Mouse (Mus musculus) gonadal fat pad, adult 2 months (tissue): Measurements from ENCODE around the gene Dgkz. TPM values are rescaled to one million over a fixed set of nuclear protein-coding genes. Genes with fewer than 3 reads are reported as not detected.

Source experiments
- DNase-seq: peaks from one replicate; pipeline ENCODE4 v3.0.0-alpha.2; 2012; ENCODE audit warnings: low read depth
- polyA plus RNA-seq: library from polyadenylated mRNA; depleted of rRNA; stranded (reverse); fragments of >200 nt; gene quantifications from 2 replicates; pipeline ENCODE4 v1.2.3, GENCODE M21; 2012

The Dgkz gene
- polyA plus RNA-seq, 1 experiment = 84.2 TPM

DNA sequence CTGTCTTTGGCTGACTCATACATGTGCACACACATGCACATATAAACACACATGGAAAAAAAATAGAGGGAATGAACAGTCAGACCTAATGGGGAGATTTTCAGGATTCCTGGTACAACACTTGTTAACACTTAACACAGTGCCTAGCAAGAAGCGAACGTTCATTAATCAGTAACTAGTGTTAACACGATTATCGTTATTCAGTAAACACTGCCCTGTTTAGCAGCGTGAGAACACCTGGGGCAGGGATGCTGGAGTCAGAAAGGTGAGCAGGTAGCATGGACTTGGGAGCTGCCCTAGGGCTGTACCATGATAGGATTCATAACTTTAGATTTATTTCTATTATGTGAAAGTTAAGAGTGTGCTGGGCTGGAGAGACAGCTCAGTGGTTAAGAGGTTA lies 20.3 kb upstream of the Dgkz start:
- no peak for DNase-seq

DNA sequence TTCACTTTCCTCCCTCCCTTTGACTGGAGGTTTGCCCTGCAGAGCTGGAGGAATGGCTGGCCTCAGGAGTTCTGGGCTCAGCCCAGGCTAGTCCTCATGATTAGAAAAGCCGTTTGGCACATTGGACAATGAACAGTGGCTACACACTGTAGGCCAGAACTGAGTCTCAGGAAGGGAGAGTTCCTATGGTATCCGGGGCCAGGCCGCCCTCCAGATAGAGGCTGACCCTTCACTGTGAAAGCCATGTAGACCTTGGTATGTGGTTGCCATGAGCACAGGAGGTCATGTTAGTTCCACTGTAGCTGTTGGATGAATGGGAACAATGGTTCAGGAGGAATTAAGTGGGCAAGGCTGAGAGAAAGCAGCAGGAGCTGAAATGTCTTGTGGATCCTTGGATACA lies 17.7 kb upstream of the Dgkz start:
- DNase-seq = no peak

DNA sequence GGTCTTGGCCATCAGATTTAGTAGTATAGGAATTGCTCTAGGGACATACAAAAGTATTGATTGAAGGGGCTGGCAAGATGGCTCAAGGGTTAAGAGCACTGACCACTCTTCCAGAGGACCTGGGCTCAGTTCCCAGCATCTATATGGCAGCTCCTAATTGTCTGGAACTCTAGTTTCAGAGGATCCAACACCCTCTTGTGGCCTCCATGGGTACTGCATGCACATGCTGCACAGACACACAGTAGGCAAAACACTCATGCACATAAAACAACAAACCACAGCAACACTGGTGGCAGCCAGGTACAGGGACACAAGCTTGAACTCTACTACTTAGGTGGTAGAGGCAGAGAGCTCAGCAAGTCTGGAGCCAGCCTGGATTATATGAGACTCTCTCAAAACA lies 14.1 kb upstream of the Dgkz start:
- DNase-seq = no peak

DNA sequence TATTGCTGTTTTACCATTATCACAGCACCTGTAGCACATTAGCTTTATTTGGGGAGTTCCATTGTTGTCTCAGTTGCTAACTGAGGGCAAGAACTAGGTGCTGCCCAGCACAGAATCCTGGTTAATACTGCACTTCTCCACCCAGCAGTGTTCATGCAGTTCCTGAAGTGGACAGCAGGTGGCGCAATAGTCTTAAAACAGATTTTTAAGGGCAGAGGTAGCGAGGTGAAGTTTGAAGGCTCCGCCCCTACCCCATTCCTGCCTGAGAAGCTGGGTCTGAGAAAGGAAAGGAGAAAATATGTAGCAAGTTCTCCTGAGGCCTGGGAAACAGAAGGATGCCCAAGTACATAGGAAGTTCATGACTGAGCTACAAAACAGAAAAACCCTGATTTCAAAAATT lies 11.9 kb upstream of the Dgkz start:
- no peak for DNase-seq

DNA sequence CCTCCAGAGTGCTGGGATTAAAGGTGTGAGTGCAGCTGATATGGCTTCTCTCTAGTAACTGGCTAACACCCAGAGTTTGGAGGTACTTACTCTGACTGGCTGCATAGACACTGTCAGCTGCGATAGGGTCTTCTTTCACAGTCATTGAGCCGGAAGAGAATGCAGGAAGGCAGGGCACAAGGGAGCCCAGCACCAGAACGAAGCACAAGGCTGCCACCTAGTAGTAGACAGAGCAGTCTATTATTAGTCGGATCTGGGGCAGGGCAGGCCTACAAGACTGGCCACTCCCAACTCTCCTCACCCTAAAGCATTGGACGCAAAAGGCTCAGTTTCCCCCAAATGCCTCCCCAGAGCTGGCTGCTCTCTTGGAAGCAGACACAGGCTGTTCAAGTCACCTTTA lies 10.4 kb upstream of the Dgkz start:
- DNase-seq = no peak

DNA sequence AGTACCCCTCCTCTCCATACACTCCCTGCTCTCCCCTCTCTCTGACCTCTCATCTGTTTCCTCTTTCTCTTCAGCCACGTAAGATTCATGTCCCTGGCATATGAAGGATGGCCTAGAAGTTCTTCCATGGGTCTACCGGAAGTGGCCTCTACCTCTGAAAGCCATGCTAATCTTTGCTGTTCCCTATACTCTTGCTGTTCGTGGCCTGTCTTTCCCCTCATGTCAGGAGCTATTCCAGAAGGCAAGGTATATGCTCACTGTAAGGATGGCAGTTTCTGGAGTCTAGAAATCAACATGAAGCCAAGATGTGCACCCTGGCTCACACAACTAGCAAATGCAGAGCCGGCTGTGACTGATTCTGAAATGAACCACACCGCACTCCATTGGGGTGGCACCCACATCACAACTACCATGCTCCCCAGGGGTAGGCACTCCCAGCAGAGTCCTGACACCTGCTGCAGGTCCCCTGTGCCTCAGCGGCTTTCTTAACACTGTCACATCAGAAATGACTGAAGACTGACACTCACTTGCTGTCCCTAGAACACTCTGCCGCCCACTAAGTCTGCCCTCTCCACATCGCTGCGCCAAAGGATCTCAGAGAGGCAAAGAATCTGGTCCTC lies 9.4 kb upstream of the Dgkz start:
- no peak for DNase-seq

DNA sequence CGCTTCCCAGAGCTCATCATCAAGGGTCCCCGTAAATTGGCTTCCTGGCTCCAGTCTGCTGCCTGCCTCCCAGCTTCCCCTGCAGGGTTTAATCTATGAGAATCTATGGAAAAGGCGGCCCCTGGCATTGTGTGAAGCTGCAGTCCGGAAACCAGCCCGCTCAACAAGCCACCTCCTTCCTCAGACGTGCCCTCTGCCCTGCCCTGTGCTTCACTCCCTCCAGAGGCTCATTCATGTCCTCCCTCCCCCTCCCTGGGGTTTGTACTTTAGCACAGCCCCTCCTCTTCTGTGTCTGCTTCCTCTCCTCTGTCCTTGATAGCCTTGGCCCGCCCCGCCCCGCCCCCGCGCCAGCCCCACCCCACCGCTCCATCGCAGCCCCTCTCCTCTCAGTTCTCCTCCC lies 8.8 kb upstream of the Dgkz start:
- no peak for DNase-seq

DNA sequence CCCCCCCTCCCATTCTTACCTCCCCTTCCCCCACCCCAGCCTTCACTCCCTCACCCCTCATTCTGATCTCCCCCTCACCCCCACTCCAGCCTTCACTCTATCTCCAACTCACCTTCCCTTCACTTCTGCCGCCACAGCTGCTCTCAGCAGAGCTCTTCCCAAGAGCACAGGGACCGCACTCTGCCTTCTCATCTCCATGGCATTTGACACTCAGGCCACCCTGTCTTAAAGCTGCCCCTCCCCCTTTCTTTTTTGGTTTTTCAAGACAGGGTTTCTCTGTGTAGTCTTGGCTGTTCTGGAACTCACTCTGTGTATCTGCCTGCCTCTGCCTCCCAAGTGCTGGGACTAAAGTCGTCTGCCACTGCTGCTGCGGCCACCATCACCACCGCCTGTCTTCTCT lies 5.2 kb upstream of the Dgkz start:
- no peak for DNase-seq

DNA sequence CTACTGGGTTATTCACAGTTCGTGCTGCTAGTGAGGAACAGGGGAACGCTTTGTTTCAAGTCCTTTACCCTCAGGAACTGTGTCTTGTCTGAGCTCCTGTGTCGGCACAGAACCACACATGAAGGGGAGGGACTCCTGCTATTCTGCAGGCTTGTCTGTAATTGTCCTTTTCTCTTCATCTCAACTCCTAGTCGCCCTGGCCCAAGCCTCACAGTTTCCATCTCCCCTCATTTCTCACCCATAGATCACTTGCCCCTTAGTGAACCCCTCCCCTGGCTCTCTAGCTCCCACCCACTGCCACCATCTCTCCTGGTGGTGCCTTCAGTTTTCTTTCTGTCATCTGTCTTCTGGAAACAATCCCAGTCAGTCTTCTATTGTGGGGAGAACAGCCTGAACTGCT lies 4.6 kb upstream of the Dgkz start:
- DNase-seq = no peak

DNA sequence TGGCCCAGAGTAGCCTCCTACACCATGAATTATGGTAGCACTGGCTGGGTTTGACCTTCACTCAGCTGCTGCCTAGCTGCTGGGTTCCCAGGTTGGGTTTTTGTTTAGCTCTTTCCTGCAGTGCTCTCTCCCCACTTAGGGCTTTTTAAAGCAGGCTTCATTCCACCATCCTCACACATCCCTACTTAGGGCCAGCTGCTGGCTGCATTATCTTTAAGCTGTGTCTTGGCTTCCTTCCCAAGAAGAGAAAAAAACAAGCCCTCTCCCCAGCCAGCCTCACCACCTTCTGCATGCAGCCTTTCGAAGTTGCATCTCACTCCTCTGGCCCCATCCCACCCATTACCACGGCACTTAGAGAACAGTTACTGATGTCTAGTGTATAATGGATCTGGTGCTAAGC lies 2.9 kb upstream of the Dgkz start:
- DNase-seq = no peak

DNA sequence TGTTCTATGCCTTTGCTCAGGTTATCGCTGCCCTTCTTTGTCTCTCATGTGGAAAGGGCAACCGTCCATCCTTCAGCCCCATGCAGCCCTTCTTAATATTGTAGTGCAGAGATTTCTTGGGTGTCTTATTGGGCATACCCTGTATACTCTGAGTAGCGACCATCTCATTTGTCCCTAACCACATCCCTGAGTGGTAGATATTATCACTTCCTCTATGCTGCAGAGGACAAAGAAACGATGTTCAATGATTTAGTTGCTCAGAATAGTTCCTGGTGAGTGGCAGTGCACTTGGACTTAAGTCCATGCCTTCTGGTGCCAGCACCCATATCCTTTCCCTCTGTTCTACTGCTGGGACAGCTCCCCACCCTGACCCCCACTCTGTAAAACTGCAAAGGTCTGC lies 2.3 kb upstream of the Dgkz start:
- no peak for DNase-seq

DNA sequence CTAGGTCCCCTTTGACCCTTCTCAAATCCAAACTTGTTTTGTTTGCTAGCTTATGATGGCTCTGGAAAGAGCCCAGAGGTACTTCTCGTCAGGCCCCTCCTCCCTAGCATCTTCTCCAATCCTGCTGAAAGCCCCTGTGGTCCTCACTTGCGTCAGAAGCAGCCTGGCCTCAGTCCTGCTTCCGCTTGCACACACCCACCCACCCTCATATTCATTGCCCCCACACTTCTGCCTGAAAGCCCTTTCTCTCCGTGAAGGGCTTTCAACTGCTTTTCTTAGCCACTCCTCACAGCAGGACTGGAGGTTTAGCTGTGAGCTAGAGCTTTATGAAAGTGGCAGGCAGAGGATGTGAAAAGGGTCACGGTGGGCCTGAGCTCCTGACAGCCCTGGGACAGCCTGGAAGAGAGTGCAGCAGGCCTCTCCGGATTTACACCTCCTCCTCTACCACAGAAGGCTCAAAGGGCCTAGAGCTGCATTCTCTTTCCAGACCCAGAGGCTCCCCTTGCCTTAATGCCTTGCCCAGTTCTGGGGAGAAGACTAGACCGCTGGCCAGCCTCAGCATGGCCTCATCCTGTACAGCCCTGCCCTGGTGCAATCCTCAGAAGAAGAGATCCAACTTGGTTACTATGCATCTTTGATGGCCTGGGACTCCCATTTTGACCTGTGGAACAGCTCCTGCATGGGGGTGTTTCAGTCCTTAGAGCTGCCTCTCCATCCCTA lies 2.1 kb downstream of the Dgkz start:
- DNase-seq = no peak

DNA sequence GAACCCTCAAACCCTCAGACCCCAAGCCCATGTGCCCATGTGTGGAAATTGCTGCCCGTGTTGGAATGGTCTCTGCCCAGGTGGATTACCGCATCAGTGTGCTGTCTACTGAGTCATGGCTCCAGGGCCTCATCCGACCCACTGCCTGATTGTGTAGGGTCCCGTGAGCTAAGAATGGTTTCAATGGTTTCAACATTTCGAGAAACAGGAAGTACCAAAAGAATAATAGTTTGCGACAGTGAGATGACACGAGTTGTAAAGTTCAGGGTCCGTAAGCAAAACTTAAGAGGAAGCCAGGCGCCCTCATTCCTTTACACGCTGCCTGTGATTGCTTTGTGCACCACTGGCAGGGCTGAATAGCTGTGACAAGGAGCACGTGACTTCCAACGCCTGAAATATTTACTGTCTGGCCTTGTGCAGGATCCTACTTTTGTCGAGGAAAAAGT lies 3.5 kb downstream of the Dgkz start:
- no peak for DNase-seq

DNA sequence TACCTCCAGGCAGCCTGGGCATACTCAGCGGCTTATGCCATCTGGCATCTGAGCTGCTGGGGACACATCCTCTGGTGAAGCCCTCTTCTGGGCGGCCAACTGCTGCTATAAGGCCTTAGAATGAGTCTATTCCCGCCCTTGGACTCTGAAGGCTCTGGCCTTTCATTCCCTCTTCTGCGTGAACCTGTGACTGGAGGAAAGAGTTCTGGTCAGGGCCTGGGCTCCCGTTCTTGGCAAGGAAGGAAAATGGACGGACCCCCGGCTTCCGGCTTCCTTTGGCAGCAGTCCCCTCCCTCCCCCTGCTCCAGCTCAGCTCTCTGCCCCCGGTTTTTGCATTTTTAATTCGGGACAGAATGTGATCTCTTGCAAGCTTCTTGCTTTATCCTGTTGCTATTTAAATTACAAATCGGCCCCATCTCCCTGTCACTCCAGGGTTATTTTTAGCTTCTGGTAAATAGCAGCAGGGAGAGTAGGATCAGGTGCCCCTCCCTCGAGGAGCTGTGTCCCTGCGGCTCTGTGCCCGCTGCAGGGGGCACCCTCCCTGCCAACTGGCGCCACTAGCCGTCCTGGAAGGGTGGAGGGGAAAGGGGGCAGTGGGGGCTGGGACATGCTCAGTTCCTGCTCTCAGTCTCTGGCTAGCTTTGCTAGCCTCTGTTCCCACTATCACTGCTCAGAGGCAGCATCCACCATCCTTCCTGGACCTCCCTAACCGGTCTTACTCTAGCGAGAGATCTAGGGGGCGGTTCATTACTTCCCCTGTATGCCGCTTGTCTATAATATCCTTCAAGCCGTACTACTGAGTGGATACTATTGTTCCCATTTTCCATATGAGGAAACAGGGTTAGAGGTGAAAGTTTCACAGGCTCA lies 4.2 kb downstream of the Dgkz start:
- no peak for DNase-seq

DNA sequence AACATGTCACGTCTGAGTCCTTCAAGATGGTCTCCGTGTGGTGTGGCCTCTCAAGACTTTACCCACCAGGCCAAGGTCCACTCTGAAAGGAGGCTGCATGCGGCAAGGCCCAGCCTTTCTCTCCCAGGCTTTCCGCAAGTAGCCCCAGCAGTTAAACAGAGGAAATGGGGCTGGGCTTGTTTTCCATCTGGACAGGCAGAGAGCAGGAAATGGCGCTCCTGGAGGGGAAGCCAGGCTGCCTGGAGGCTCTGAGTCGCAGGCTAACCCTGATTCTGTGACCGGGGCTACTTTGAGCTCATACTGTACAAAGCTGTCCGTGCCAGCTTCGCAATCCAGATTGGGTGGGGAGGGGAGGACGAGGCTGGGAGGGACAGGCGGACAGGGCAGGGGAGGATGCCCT lies 7.7 kb downstream of the Dgkz start:
- no peak for DNase-seq

DNA sequence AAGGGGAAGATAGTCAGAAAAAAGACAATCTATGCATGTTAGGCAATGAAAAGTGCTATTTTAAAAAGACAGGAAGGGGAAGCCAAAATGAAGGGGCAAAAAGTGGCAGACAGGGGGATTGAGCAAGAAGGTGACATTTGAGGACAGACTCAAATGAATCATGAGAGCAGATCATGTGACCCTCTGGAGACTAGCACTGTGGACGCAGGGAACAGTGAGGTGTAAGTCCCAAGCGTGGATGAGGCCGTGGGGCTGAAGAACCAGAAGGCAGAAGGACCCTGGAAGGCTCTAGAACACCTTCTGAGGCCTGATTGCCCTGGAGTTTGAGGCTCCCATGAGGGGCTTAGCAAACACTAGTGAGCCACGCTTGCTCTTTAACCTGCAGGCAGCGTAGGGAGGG lies 9.3 kb downstream of the Dgkz start:
- DNase-seq = no peak

DNA sequence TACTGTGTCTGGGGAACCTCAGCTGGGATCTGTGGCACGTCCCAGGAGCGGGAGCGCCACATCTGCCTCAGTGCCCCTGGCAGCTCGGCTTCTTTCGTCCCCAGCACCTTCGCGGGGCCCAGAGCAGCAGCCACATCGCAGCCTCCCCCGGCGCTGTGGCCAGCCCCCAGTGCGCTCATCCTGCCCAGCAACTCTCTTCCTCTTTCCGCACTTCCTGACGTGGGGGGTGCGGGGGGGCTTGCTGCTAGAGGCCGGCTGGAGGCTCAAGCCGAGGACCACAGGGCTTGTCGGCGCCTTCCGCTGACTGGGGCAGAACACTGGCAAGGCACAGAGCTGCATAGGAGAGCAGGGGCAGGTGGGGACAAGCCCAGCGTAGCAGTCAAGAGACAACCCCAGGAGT lies 10.2 kb downstream of the Dgkz start:
- no peak for DNase-seq

DNA sequence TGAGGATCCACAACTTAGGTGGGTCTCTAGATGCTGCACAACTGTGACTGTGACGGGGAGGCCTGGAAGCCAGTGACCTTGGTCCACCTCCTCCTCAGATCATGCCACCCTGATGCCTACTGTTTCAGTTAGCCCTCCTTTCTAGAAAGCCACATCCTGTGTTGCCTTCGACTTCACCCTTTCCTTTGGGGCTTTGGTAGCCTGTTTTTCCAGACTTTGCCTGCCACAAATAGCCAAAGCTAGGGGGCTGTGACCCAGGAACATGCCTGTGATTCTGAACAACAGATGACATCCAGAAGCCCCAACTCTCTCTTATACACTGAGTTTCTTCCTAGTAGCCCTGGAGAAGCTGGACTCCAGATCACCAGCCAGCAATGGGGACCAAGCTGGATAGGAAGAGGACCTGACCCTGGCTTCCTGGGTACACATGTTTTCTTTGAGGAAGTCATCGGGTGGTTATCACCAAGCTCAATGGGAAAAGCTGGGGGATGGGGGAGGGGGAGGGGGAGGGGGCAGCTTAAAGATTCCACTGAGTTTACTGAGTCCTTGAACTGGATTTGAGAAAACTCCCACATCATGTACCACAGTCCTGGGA lies 11.0 kb downstream of the Dgkz start:
- DNase-seq = no peak

DNA sequence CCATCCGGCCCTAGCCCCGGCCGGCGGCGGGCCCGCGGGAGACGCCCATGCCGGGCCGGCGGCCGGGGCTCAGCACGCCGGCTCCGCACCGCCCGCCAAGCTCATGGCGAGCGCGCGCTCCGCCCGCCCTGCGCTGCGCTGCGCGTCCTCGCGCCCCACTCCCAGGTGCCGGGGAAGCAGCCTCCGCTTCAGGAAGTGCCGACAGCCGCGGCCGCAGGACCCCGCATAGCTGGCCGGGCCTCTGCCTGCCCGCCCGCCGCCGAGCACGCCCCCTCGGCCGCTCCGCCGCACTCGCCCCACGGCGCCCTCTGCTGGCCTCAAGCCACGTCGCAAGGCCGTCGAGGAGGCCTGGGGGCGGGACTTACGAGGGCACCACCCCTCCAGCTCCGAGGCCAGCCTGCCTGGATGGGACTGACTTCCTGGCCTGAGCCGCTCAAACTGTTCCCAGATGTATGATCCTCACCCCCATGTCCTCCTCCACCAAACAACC lies 12.2 kb downstream of the Dgkz start:
- DNase-seq = no peak

DNA sequence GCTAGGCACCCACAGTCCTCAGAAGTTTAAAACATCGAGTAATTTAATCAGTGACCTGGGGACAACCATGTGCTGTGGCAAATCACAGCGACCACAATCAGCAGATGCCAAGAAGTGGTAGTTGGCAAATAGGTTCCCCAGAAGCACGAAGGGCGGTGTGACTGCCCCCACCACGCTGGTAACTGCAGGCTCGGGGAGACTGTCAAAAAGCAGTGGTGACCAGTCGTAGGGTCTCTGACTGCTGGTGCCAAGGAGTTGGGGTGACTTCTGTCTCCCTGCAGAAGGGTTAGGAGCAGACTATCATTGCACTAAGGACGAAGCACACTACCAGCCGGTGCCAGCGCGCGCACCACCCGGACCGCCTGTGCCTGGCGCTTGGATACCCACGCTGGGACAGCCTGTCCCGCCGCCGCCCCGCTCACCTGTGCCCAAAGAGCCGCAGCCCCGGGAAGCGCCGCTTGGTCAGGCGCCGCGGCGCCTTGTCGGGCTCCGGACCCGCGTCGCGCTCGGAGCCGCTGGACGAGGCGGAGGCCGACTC lies 12.7 kb downstream of the Dgkz start:
- no peak for DNase-seq

DNA sequence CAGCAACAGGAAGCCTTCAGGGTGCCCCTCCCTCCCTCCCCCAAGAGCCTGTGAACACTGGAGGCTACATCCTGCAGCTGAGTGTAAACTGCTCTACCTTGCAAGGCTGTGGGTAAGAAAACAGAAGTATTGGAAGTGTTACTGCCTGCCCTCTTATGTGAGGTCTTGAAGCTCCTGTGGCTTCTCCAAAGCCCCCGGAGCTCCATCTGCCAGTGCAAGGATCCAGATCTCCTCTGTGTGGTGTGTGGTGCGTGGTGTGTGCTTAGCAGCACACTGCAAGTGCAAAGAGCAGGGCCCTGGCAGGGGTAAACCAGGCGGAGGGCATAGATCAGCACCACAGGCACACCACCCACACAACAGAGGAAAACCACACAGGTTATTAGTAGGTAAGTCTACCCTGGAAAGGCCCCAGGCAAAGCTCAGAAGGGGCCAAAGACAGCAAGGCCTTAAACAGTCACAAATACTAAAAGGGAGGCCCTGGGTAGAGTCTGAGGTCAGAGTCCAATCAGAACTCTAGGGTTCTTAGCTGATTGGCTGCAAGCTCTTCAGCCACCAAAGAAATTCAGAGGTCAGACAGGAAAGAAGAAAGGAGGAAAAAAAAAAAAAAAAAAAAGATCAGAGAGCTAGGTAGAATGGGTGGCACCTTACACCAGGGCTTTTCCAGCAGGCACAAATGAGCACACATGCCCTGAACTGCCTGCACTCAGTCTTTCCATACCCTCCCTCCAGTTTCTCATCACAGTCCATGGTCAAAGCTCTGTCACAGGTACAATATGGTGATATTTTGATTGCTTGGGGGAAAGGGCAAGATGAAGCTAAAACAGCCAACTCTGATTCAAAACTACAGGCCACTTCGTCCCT lies 13.5 kb downstream of the Dgkz start:
- DNase-seq = no peak
